In the genomic region with DNA sequence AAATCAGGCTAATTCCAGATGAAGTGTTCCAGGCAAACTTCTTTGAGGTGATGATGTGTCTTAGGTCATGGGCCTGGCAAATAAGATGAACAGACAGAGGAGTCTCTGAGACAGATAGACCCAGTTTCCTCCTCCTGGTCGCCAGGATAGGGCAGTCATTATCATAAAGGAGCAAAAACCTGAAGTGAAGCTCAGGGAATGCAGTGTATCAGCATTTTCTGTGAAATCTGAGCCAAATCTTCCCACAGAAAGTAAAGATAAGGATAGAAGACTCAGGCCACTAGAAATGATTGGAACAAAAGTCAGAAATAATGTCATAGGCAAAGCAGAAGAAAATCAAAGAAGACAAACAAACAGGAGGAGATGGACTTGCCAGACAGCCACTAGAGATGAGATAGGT, we compare ENCODE assay signal across 24 mouse cellular contexts.
"Had no signal": no experiment of that assay in that cellular context is flagged by ENCODE, and none has a peak within 500 bp of the region (broad histone marks: within the 10 kb centered on the region; RNA-seq: fewer than 3 reads in every experiment).

No protein-coding gene starts in this region.

- H3K9me3 ChIP-seq: heart, embryonic 12.5 days; heart, embryonic 15.5 days; kidney, embryonic 15.5 days; limb, embryonic 10.5 days; limb, embryonic 12.5 days; liver, embryonic 12.5 days; liver, embryonic 15.5 days had no signal

- H3K4me2 ChIP-seq: heart, embryonic 12.5 days; heart, embryonic 15.5 days; hindbrain, embryonic 14.5 days; kidney, embryonic 15.5 days; limb, embryonic 12.5 days; liver, embryonic 15.5 days had no signal

- ATAC-seq: hindbrain, embryonic 16.5 days; intestine, embryonic 16.5 days; liver, embryonic 12.5 days; liver, postnatal 0 days had no signal

- H3K27me3 ChIP-seq: heart, embryonic 12.5 days; heart, embryonic 15.5 days; kidney, embryonic 15.5 days; limb, embryonic 12.5 days; liver, embryonic 12.5 days; liver, embryonic 15.5 days had no signal

- H3K27ac ChIP-seq: heart, embryonic 15.5 days; kidney, embryonic 15.5 days; layer of hippocampus, adult 2 months; left cerebral cortex, adult 2 months; limb, embryonic 10.5 days; limb, embryonic 12.5 days; liver, embryonic 12.5 days; liver, embryonic 15.5 days had no signal

- DNase-seq: gastrocnemius, postnatal 14 days; gastrocnemius, postnatal 36 days; heart, adult 18-20 months; heart, postnatal 14 days; heart, postnatal 36 days; kidney, adult 11 months; kidney, adult 2 months; kidney, adult 9 months; kidney, postnatal 10 days; kidney, postnatal 25 days; kidney, postnatal 4 days; liver, postnatal 0 days had no signal

- H3K36me3 ChIP-seq: heart, embryonic 12.5 days; heart, embryonic 15.5 days; kidney, embryonic 15.5 days; limb, embryonic 10.5 days; limb, embryonic 12.5 days; liver, embryonic 12.5 days; liver, embryonic 15.5 days had no signal

- H3K4me3 ChIP-seq: heart, embryonic 12.5 days; heart, embryonic 15.5 days; kidney, embryonic 15.5 days; layer of hippocampus, adult 2 months; left cerebral cortex, adult 2 months; limb, embryonic 10.5 days; limb, embryonic 12.5 days; liver, embryonic 12.5 days; liver, embryonic 15.5 days had no signal

- H3K9ac ChIP-seq: heart, embryonic 12.5 days; heart, embryonic 15.5 days; hindbrain, embryonic 14.5 days; kidney, embryonic 15.5 days; limb, embryonic 12.5 days; liver, embryonic 12.5 days; liver, embryonic 15.5 days; liver, postnatal 0 days had no signal
